Mouse (Mus musculus) heart, postnatal 4 days (tissue): ENCODE data around the gene Fam81a. TPM values are rescaled to one million over a fixed set of nuclear protein-coding genes. Genes with fewer than 3 reads are reported as not detected.

Experiments
- DNase-seq: peaks from one replicate; pipeline ENCODE4 v3.0.0; 2021
- total RNA-seq, 2 experiments: library from RNA; stranded (reverse); gene quantifications; 2 replicates each; pipeline ENCODE4 v1.2.3; 2021

Fam81a gene
- total RNA-seq, 2 experiments from 2014 or later: 25.4 to 28.1 TPM

GRCm38 (mm10) chr9:70049839-70050238, 92.5 kb downstream of the Fam81a start:
- no peak for DNase-seq

DNA sequence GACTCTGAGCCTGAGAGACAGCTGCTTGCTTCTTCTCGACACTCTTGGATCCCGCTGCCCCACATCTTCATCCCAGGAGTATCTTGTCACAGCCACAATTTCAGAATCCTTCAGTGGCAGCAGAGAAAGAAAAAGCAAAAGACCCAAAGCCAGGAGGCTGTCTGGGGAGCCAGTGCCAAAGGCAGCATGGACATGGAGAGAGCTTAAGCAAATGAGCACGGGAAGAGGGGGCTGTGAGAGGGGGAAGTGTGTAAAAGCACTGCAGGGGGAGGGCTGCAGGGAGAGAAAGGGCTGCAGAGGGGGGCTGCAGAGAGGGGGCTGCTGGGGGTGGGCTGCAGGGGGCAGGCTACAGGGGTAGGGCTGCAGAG, 93.0 kb downstream of the Fam81a start:
- DNase-seq: no peak

GRCm38 (mm10) chr9:70048751-70049415, 93.5 kb downstream of the Fam81a start:
- peak; percentile 53 for DNase-seq

GRCm38 (mm10) chr9:70048280-70048679, 94.1 kb downstream of the Fam81a start:
- no peak for DNase-seq

DNA sequence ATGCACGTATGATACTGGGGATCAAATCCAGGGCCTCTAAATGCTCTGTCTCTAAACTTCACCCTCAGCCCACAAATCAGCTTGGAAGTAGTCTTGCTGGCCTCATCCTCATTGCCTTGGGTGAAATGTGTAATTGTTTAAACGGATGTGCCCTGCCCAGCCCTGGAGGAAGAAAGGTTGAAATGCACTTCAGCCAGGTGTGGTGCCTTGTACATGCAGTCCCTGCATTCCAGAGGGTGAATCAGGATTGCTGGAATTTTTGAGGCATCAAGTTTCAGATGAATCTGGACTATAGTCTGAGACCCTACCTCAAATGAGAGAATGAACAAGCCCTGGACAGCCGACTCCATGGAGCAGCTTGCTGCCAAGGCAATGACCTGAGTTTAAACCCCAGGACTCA, 94.5 kb downstream of the Fam81a start:
- DNase-seq: no peak

GRCm38 (mm10) chr9:70046255-70046654, 96.1 kb downstream of the Fam81a start:
- DNase-seq: no peak

DNA sequence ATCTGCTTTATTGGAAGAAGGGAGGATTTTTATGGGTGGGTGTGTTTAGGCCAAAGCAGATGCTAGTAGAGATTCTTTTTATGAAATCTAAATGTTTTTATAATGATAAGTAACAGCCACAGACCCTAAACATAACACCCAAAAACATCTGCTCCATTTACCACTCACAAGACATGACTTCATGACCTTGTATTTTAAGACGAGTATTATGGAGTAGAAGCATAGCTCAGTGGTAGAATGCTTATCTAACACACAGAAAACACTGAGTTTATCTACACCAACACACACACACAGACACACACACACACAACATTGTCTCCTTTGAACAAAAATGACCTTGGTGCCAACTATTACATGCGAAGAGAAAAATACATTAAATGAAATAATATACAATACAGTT, 97.5 kb downstream of the Fam81a start:
- DNase-seq: no peak

DNA sequence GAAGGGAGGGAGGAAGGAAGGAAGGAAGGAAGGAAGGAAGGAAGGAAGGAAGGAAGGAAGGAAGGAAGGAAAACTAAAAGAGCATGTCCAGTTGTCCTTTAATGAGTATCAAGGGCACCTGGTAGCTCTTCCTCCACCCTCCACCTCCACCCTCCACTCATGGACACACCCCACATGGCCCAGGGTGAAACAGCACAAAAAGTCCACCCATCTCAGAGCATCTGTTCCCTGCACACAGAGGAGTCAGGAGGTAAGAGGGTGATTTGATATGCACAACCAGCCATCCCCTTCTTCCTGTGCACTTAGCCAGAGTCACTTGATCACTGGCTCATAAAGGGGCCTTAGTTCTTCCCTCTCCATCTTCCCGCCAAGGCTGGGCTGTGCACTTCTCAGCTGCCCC, 99.4 kb downstream of the Fam81a start:
- no peak for DNase-seq

- DNase-seq: no peak
Observed at GRCm38 (mm10) chr9:70042137-70042536, 100.2 kb downstream of the Fam81a start.

GRCm38 (mm10) chr9:70040570-70040969, 101.8 kb downstream of the Fam81a start:
- DNase-seq: no peak

DNA sequence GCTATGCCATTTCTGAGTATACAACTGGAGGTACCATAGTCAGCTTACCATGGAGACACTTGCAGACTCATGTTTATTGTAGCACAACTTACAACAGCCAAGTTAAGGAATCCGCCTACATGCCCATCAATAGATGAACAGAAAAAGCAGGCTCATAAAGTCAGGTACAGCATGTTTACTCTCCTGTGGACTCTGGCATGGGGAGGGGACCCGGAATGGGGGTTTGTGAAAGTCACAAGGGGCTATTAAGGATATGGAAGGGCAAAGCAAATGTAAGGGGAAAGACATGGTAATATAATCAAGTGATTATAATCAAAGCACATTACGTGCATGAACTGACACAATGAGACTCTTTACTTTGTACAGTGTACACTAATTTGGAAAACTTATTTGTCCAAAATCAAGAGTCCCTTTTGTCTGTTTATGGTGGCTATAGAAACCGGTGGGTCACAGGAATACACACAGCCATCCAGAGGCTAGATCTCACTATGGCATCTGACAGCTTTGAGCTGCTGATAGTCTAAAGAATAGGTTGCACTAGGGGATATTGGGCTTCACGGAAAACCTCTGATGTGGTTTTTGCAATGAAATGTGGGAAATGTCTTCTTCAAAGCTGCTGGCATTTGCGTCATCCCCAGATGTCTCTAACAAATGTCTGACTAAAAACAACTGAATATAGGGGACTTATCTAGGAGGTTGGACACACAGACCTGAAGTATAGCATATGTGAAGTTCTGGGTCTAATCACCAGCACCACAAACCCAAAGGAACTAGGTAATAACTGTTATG, 102.6 kb downstream of the Fam81a start:
- DNase-seq: no peak

Other genes starting within 250 kb of the Fam81a start
- gene Bnip2, start 153.1 kb downstream of the Fam81a start, total RNA-seq: 100 to 1,000 TPM; 105 to 107 TPM
- 10 to 100 TPM; 88.0 to 93.6 TPM for gene Gtf2a2, start 130.0 kb downstream of the Fam81a start, total RNA-seq
- not detected for gene Gcnt3, start 104.5 kb downstream of the Fam81a start, total RNA-seq
- gene Myo1e, start 64.8 kb upstream of the Fam81a start, total RNA-seq: 10 to 100 TPM; 23.6 to 27.6 TPM